Mouse (Mus musculus): Measurements from ENCODE around the gene Sema3g. TPM values are rescaled to one million over a fixed set of nuclear protein-coding genes. Genes with fewer than 3 reads are reported as not detected.
A peak's percentile ranks its signal among the peaks of the same experiment; 100 is the strongest.

Sema3g gene
- total RNA-seq, 1 experiment: 0.22 TPM

GRCm38 (mm10) chr14:31171821-31172220 lies 45.8 kb upstream of the Sema3g start:
- in situ Hi-C loops (cut with MboI; ENCODE audit: low sequenced_read_pairs in 2 of 2, unreplicated experiment in 2 of 2): no loop called here
- Histone ChIP-seq H3K4me3 (ENCODE audit: insufficient read depth in 1 of 2, low read depth in 1 of 2, low read length in 2 of 2, poor library complexity in 1 of 2, severe bottlenecking in 1 of 2) (no peak overlapping the region), H3K36me3 (ENCODE audit: control insufficient read depth, insufficient read depth, low read length, poor library complexity, severe bottlenecking) (peaks cover 57% of the 10 kb centered on the region), H3K4me1 (ENCODE audit: control insufficient read depth in 2 of 2, insufficient read depth in 2 of 2, low read length in 2 of 2, poor library complexity in 1 of 2) (peaks cover 0 to 7% of the 10 kb centered on the region in 2 experiments; a peak in 1 of 4 replicates), H3K9me3 (ENCODE audit: control insufficient read depth, insufficient read depth, low read depth, low read length) (no peaks in the 10 kb centered on the region), H3K27ac (ENCODE audit: insufficient read depth, low read depth, low read length, poor library complexity, severe bottlenecking) (no peak overlapping the region), H3K9ac (ENCODE audit: insufficient read depth, low read depth, low read length, poor library complexity, severe bottlenecking) (no peak overlapping the region)
- no peak for DNase-seq (ENCODE audit: low read depth, low spot score)
- TF ChIP-seq HCFC1 (IDR thresholded peaks at IDR 0.05; ENCODE audit: borderline replicate concordance, insufficient read depth, low read length) (no peak), ZNF384 (IDR thresholded peaks at IDR 0.05; ENCODE audit: low read depth, low read length) (no peak), MAFK (IDR thresholded peaks at IDR 0.05; ENCODE audit: insufficient read depth, low read depth, low read length) (no peak), CHD2 (IDR thresholded peaks at IDR 0.05; ENCODE audit: low read depth, low read length) (no peak)

GRCm38 (mm10) chr14:31172781-31173455 lies 44.7 kb upstream of the Sema3g start:
- Histone ChIP-seq H3K9me3 (ENCODE audit: control insufficient read depth, insufficient read depth, low read depth, low read length) (no peaks in the 10 kb centered on the region), H3K4me3 (ENCODE audit: insufficient read depth in 1 of 2, low read depth in 1 of 2, low read length in 2 of 2, poor library complexity in 1 of 2, severe bottlenecking in 1 of 2) (no peak overlapping the region), H3K4me1 (ENCODE audit: control insufficient read depth in 2 of 2, insufficient read depth in 2 of 2, low read length in 2 of 2, poor library complexity in 1 of 2) (peaks cover 0 to 15% of the 10 kb centered on the region in 2 experiments; a peak in 1 of 4 replicates), H3K9ac (ENCODE audit: insufficient read depth, low read depth, low read length, poor library complexity, severe bottlenecking) (no peak overlapping the region), H3K27ac (ENCODE audit: insufficient read depth, low read depth, low read length, poor library complexity, severe bottlenecking) (no peak overlapping the region), H3K36me3 (ENCODE audit: control insufficient read depth, insufficient read depth, low read length, poor library complexity, severe bottlenecking) (peaks cover 67% of the 10 kb centered on the region)
- TF ChIP-seq HCFC1 (IDR thresholded peaks at IDR 0.05; ENCODE audit: borderline replicate concordance, insufficient read depth, low read length): no peak
- no peak for TF ChIP-seq ZNF384 (IDR thresholded peaks at IDR 0.05; ENCODE audit: low read depth, low read length)
- TF ChIP-seq CHD2 (IDR thresholded peaks at IDR 0.05; ENCODE audit: low read depth, low read length): no peak
- TF ChIP-seq MAFK (IDR thresholded peaks at IDR 0.05; ENCODE audit: insufficient read depth, low read depth, low read length): no peak
- TF ChIP-seq ZC3H11A (IDR thresholded peaks at IDR 0.05; ENCODE audit: borderline replicate concordance, low read depth, low read length): no peak
- in situ Hi-C loops (cut with MboI; ENCODE audit: low sequenced_read_pairs in 2 of 2, unreplicated experiment in 2 of 2): no loop called here
- no peak for DNase-seq (ENCODE audit: low read depth, low spot score)

- no peak overlapping the region for H3K27ac ChIP-seq (ENCODE audit: insufficient read depth, low read depth, low read length, poor library complexity, severe bottlenecking)
- no peak overlapping the region for H3K4me3 ChIP-seq (ENCODE audit: insufficient read depth in 1 of 2, low read depth in 1 of 2, low read length in 2 of 2, poor library complexity in 1 of 2, severe bottlenecking in 1 of 2)
- H3K36me3 ChIP-seq (ENCODE audit: control insufficient read depth, insufficient read depth, low read length, poor library complexity, severe bottlenecking): peaks cover 69% of the 10 kb centered on the region
- no peaks in the 10 kb centered on the region for H3K9me3 ChIP-seq (ENCODE audit: control insufficient read depth, insufficient read depth, low read depth, low read length)
- TF ChIP-seq ZNF384 (IDR thresholded peaks at IDR 0.05; ENCODE audit: low read depth, low read length) (no peak), CHD2 (IDR thresholded peaks at IDR 0.05; ENCODE audit: low read depth, low read length) (no peak), ZC3H11A (IDR thresholded peaks at IDR 0.05; ENCODE audit: borderline replicate concordance, low read depth, low read length) (no peak), HCFC1 (IDR thresholded peaks at IDR 0.05; ENCODE audit: borderline replicate concordance, insufficient read depth, low read length) (no peak), MAFK (IDR thresholded peaks at IDR 0.05; ENCODE audit: insufficient read depth, low read depth, low read length) (no peak)
- DNase-seq (ENCODE audit: low read depth, low spot score): no peak
- in situ Hi-C loops (cut with MboI; ENCODE audit: low sequenced_read_pairs in 2 of 2, unreplicated experiment in 2 of 2): no loop called here
- H3K9ac ChIP-seq (ENCODE audit: insufficient read depth, low read depth, low read length, poor library complexity, severe bottlenecking): no peak overlapping the region
- H3K4me1 ChIP-seq (ENCODE audit: control insufficient read depth in 2 of 2, insufficient read depth in 2 of 2, low read length in 2 of 2, poor library complexity in 1 of 2): peaks cover 0 to 15% of the 10 kb centered on the region in 2 experiments; a peak in 1 of 4 replicates
Observed at GRCm38 (mm10) chr14:31173537-31173936, 44.1 kb upstream of the Sema3g start.

GRCm38 (mm10) chr14:31177287-31177686 lies 40.4 kb upstream of the Sema3g start:
- H3K27ac ChIP-seq (ENCODE audit: insufficient read depth, low read depth, low read length, poor library complexity, severe bottlenecking): no peak overlapping the region
- in situ Hi-C loops (cut with MboI; ENCODE audit: low sequenced_read_pairs in 2 of 2, unreplicated experiment in 2 of 2): no loop called here
- H3K9me3 ChIP-seq (ENCODE audit: control insufficient read depth, insufficient read depth, low read depth, low read length): no peaks in the 10 kb centered on the region
- TF ChIP-seq MAFK (IDR thresholded peaks at IDR 0.05; ENCODE audit: insufficient read depth, low read depth, low read length): no peak
- no peak for TF ChIP-seq ZNF384 (IDR thresholded peaks at IDR 0.05; ENCODE audit: low read depth, low read length)
- no peak for TF ChIP-seq CHD2 (IDR thresholded peaks at IDR 0.05; ENCODE audit: low read depth, low read length)
- no peak for TF ChIP-seq ZC3H11A (IDR thresholded peaks at IDR 0.05; ENCODE audit: borderline replicate concordance, low read depth, low read length)
- no peak for TF ChIP-seq HCFC1 (IDR thresholded peaks at IDR 0.05; ENCODE audit: borderline replicate concordance, insufficient read depth, low read length)
- no peak for DNase-seq (ENCODE audit: low read depth, low spot score)
- H3K4me1 ChIP-seq (ENCODE audit: control insufficient read depth in 2 of 2, insufficient read depth in 2 of 2, low read length in 2 of 2, poor library complexity in 1 of 2): peaks cover 0 to 14% of the 10 kb centered on the region in 2 experiments; a peak in 1 of 4 replicates
- H3K4me3 ChIP-seq (ENCODE audit: insufficient read depth in 1 of 2, low read depth in 1 of 2, low read length in 2 of 2, poor library complexity in 1 of 2, severe bottlenecking in 1 of 2): peak overlapping the region in 1 of 2 experiments; percentile 42; a peak in 3 of 4 replicates
- H3K9ac ChIP-seq (ENCODE audit: insufficient read depth, low read depth, low read length, poor library complexity, severe bottlenecking): peak overlapping the region; percentile 38
- peaks cover 78% of the 10 kb centered on the region for H3K36me3 ChIP-seq (ENCODE audit: control insufficient read depth, insufficient read depth, low read length, poor library complexity, severe bottlenecking)

All from ES-E14 (cell line).